Mouse (Mus musculus) thymus, adult 2 months (tissue): ENCODE measurements around the gene Kmt2e. TPM values are rescaled to one million over a fixed set of nuclear protein-coding genes. Genes with fewer than 3 reads are reported as not detected.

ENCODE experiments used
- DNase-seq: peaks from one replicate; pipeline ENCODE4 v3.0.0; 2021
- H3K27ac ChIP-seq: fragments of 200-500 bp; 2 replicates; pipeline ENCODE4 v1.5.1; 2012; ENCODE audit warnings: low read length, control low read depth; ENCODE audit not compliant: control insufficient read depth, insufficient read depth
- H3K27me3 ChIP-seq: fragments of 200-500 bp; 2 replicates; pipeline ENCODE4 v1.6.1; 2012; ENCODE audit warnings: mild to moderate bottlenecking, low read length, moderate library complexity, mixed read lengths; ENCODE audit not compliant: control insufficient read depth, insufficient read depth
- H3K36me3 ChIP-seq: fragments of 200-500 bp; 2 replicates; pipeline ENCODE4 v1.6.1; 2012; ENCODE audit warnings: mild to moderate bottlenecking, low read length, moderate library complexity; ENCODE audit not compliant: control insufficient read depth, insufficient read depth
- H3K4me1 ChIP-seq: fragments of 200-500 bp; replicated peaks from 2 replicates; pipeline ENCODE4 v1.6.1; 2012; ENCODE audit warnings: low read length; ENCODE audit not compliant: control insufficient read depth, insufficient read depth
- H3K4me3 ChIP-seq: fragments of 200-500 bp; 2 replicates; pipeline ENCODE4 v1.5.1; 2012; ENCODE audit warnings: mild to moderate bottlenecking, low read length, control low read depth, moderate library complexity; ENCODE audit not compliant: control insufficient read depth, insufficient read depth
- CTCF ChIP-seq: fragments of 200-500 bp; IDR thresholded peaks from 2 replicates; pipeline ENCODE4 v1.5.1; 2012; ENCODE audit warnings: mild to moderate bottlenecking, control low read depth, low read length, moderate library complexity, borderline replicate concordance; ENCODE audit not compliant: control insufficient read depth, poor library complexity, insufficient read depth; ENCODE audit errors: extremely low read depth
- POLR2A ChIP-seq: fragments of 200-500 bp; IDR thresholded peaks from 2 replicates; pipeline ENCODE4 v1.6.1; 2012; ENCODE audit warnings: mild to moderate bottlenecking, low read length, control low read depth, moderate library complexity; ENCODE audit not compliant: control insufficient read depth, poor library complexity, insufficient read depth; ENCODE audit errors: extremely low read depth
- WGBS: fragments of 180-500 bp; shearing (Covaris S2); methylation state at CpG from one replicate; pipeline ENCODE4 v1.1.7; 2018; 5-methylcytosine and 5-hydroxymethylcytosine counted together
- polyA plus RNA-seq: library from polyadenylated mRNA; depleted of rRNA; stranded (reverse); fragments of >200 nt; gene quantifications from 2 replicates; pipeline ENCODE4 v1.2.3, GENCODE M21; 2012

Gene Kmt2e
- polyA plus RNA-seq, 1 experiment, result 37.0 TPM

- peaks cover 5% of the 10 kb centered on the region; the same call in 1 of the 2 replicates for H3K4me1 ChIP-seq
- peaks cover 16% of the 10 kb centered on the region for H3K36me3 ChIP-seq
- peak overlapping the region; percentile 98; the same call in 1 of the 2 replicates for H3K4me3 ChIP-seq
- no peak for TF ChIP-seq POLR2A
- TF ChIP-seq CTCF, result no peak
- peak overlapping the region; percentile 98 for H3K27ac ChIP-seq
- WGBS, result 20% methylated on average over 18 of the region's 18 CpGs
- no peak for DNase-seq
- H3K27me3 ChIP-seq, result no peaks in the 10 kb centered on the region
Observed at GRCm38 (mm10) chr5:23418797-23419595, 15.2 kb upstream of the Kmt2e start.

- H3K27me3 ChIP-seq, result no peaks in the 10 kb centered on the region
- no peak overlapping the region for H3K4me3 ChIP-seq
- DNase-seq, result no peak
- peaks cover 5% of the 10 kb centered on the region; the same call in 1 of the 2 replicates for H3K4me1 ChIP-seq
- peaks cover 23% of the 10 kb centered on the region for H3K36me3 ChIP-seq
- no peak overlapping the region for H3K27ac ChIP-seq
- TF ChIP-seq POLR2A, result no peak
- no peak for TF ChIP-seq CTCF
- WGBS, result 64% methylated on average over 7 of the region's 7 CpGs
Observed at GRCm38 (mm10) chr5:23419616-23420170, 14.5 kb upstream of the Kmt2e start.

- Histone ChIP-seq H3K27me3 (no peaks in the 10 kb centered on the region), H3K36me3 (peaks cover 26% of the 10 kb centered on the region), H3K4me1 (peaks cover 5% of the 10 kb centered on the region; the same call in 1 of the 2 replicates), H3K4me3 (no peak overlapping the region), H3K27ac (no peak overlapping the region)
- WGBS, result 94% methylated on average over 1 of the region's 1 CpGs
- no peak for DNase-seq
- TF ChIP-seq CTCF (no peak), POLR2A (no peak)
Observed at GRCm38 (mm10) chr5:23420410-23420809, 13.8 kb upstream of the Kmt2e start.

GRCm38 (mm10) chr5:23421440-23421839 is 12.8 kb upstream of the Kmt2e start:
- Histone ChIP-seq H3K4me1 (peaks cover 5% of the 10 kb centered on the region; the same call in 1 of the 2 replicates), H3K27ac (no peak overlapping the region), H3K4me3 (no peak overlapping the region), H3K36me3 (peaks cover 31% of the 10 kb centered on the region), H3K27me3 (no peaks in the 10 kb centered on the region)
- no peak for TF ChIP-seq POLR2A
- no peak for DNase-seq
- 97% methylated on average over 2 of the region's 2 CpGs for WGBS

- Histone ChIP-seq H3K4me1 (peaks cover 8% of the 10 kb centered on the region; the same call in 1 of the 2 replicates), H3K4me3 (no peak overlapping the region), H3K27ac (no peak overlapping the region), H3K36me3 (peaks cover 37% of the 10 kb centered on the region), H3K27me3 (no peaks in the 10 kb centered on the region)
- WGBS, result 80% methylated on average over 3 of the region's 3 CpGs
- DNase-seq, result no peak
- TF ChIP-seq CTCF, result no peak
Observed at GRCm38 (mm10) chr5:23423036-23423435, 11.2 kb upstream of the Kmt2e start.

GRCm38 (mm10) chr5:23427501-23427900 is 6.7 kb upstream of the Kmt2e start:
- no peak overlapping the region for H3K4me3 ChIP-seq
- no peaks in the 10 kb centered on the region for H3K27me3 ChIP-seq
- DNase-seq, result no peak
- TF ChIP-seq POLR2A, result no peak
- TF ChIP-seq CTCF, result no peak
- WGBS, result 82% methylated on average over 1 of the region's 1 CpGs
- H3K36me3 ChIP-seq, result peaks cover 35% of the 10 kb centered on the region
- H3K4me1 ChIP-seq, result peaks cover 5% of the 10 kb centered on the region; the same call in 1 of the 2 replicates
- no peak overlapping the region for H3K27ac ChIP-seq
